Mouse (Mus musculus): Measurements from ENCODE around the gene Tmigd3.
"Not testable (repeated sequence)": the region's sequence is repeated elsewhere in the genome, so short reads cannot be mapped to it uniquely, and the experiment has no call there.

Gene Tmigd3

GRCm38 (mm10) chr3:105901468-105901867, 30.8 kb downstream of the Tmigd3 start:
- DNase-seq (ENCODE audit: low spot score): no peak

- DNase-seq (ENCODE audit: low spot score): no peak
These were observed 33.5 kb downstream of the Tmigd3 start for GRCm38 (mm10) chr3:105904213-105904612.

- DNase-seq (ENCODE audit: low spot score): no peak
These were observed 34.0 kb downstream of the Tmigd3 start for GRCm38 (mm10) chr3:105904721-105905120.

- no peak for DNase-seq (ENCODE audit: low spot score)
These were observed 37.4 kb downstream of the Tmigd3 start for GRCm38 (mm10) chr3:105907956-105908655.

GRCm38 (mm10) chr3:105908976-105909375, 38.3 kb downstream of the Tmigd3 start:
- no peak for DNase-seq (ENCODE audit: low spot score)

- peak; percentile 24 for DNase-seq (ENCODE audit: low spot score)
These were observed 40.0 kb downstream of the Tmigd3 start for GRCm38 (mm10) chr3:105910519-105911190.

- no peak for DNase-seq (ENCODE audit: low spot score)
These were observed 41.6 kb downstream of the Tmigd3 start for GRCm38 (mm10) chr3:105912097-105912880.

- DNase-seq (ENCODE audit: low spot score): no peak
These were observed 43.4 kb downstream of the Tmigd3 start for GRCm38 (mm10) chr3:105913839-105914681.

- no peak for DNase-seq (ENCODE audit: low spot score)
These were observed 44.6 kb downstream of the Tmigd3 start for GRCm38 (mm10) chr3:105915281-105915680.

GRCm38 (mm10) chr3:105916455-105916854, 45.8 kb downstream of the Tmigd3 start:
- DNase-seq (ENCODE audit: low spot score): not testable (repeated sequence)

- DNase-seq (ENCODE audit: low spot score): no peak
These were observed 47.1 kb downstream of the Tmigd3 start for GRCm38 (mm10) chr3:105917656-105918354.

GRCm38 (mm10) chr3:105918355-105918745, 47.6 kb downstream of the Tmigd3 start:
- peak; percentile 18 for DNase-seq (ENCODE audit: low spot score)

GRCm38 (mm10) chr3:105920743-105921142, 50.0 kb downstream of the Tmigd3 start:
- not testable (repeated sequence) for DNase-seq (ENCODE audit: low spot score)

- DNase-seq (ENCODE audit: low spot score): no peak
These were observed 51.3 kb downstream of the Tmigd3 start for GRCm38 (mm10) chr3:105921959-105922358.

GRCm38 (mm10) chr3:105924616-105925015, 53.9 kb downstream of the Tmigd3 start:
- no peak for DNase-seq (ENCODE audit: low spot score)

- DNase-seq (ENCODE audit: low spot score): no peak
These were observed 57.0 kb downstream of the Tmigd3 start for GRCm38 (mm10) chr3:105927561-105928194.

GRCm38 (mm10) chr3:105928195-105928569, 57.5 kb downstream of the Tmigd3 start:
- DNase-seq (ENCODE audit: low spot score): no peak

- no peak for DNase-seq (ENCODE audit: low spot score)
These were observed 58.1 kb downstream of the Tmigd3 start for GRCm38 (mm10) chr3:105928781-105929180.

- DNase-seq (ENCODE audit: low spot score): no peak
These were observed 59.1 kb downstream of the Tmigd3 start for GRCm38 (mm10) chr3:105929821-105930220.

- no peak for DNase-seq (ENCODE audit: low spot score)
These were observed 60.4 kb downstream of the Tmigd3 start for GRCm38 (mm10) chr3:105931095-105931494.
